Mouse (Mus musculus) forebrain, embryonic 16.5 days (tissue): ENCODE results near the gene Sipa1l1. TPM values are rescaled to one million over a fixed set of nuclear protein-coding genes. Genes with fewer than 3 reads are reported as not detected.

Source experiments
- ATAC-seq: fragments of 200-750 bp; cut with Nextera tagmentation; 2 replicates; pipeline ENCODE4 v1.8.0; 2017; ENCODE audit warnings: mild to moderate bottlenecking, moderate library complexity
- H3K27ac ChIP-seq: fragments of 300-500 bp; sonication (generic); 2 replicates; pipeline ENCODE4 v1.5.1; 2014; ENCODE audit warnings: low read length, control low read depth
- H3K27me3 ChIP-seq: fragments of 300-500 bp; sonication (generic); replicated peaks from 2 replicates; pipeline ENCODE4 v1.6.1; 2014; ENCODE audit warnings: low read length; ENCODE audit not compliant: control insufficient read depth, insufficient read depth
- H3K36me3 ChIP-seq: fragments of 300-500 bp; sonication (generic); 2 replicates; pipeline ENCODE4 v1.6.1; 2014; ENCODE audit not compliant: control insufficient read depth, insufficient read depth
- H3K4me1 ChIP-seq: fragments of 300-500 bp; sonication (generic); replicated peaks from 2 replicates; pipeline ENCODE4 v1.6.1; 2014; ENCODE audit warnings: low read length; ENCODE audit not compliant: control insufficient read depth, insufficient read depth
- H3K4me2 ChIP-seq: fragments of 300-500 bp; sonication (generic); 2 replicates; pipeline ENCODE4 v1.6.1; 2014; ENCODE audit warnings: mild to moderate bottlenecking, low read length, control low read depth
- H3K4me3 ChIP-seq: fragments of 300-500 bp; sonication (generic); replicated peaks from 2 replicates; pipeline ENCODE4 v1.5.1; 2014; ENCODE audit warnings: mild to moderate bottlenecking, low read length, control low read depth
- H3K9ac ChIP-seq: fragments of 300-500 bp; sonication (generic); replicated peaks from 2 replicates; pipeline ENCODE4 v1.6.1; 2014; ENCODE audit warnings: low read depth, low read length, control low read depth
- H3K9me3 ChIP-seq: fragments of 300-500 bp; sonication (generic); 2 replicates; pipeline ENCODE4 v1.6.1; 2016; ENCODE audit warnings: low read length; ENCODE audit not compliant: control insufficient read depth
- WGBS: fragments of 180-500 bp; shearing (Covaris S2); extraction: QIAGEN DNeasy Blood & Tissue Kit; methylation state at CpG from one replicate; pipeline ENCODE4 v1.1.7; 2014; 5-methylcytosine and 5-hydroxymethylcytosine counted together
- polyA plus RNA-seq: library from polyadenylated mRNA; unstranded; fragments of >200 nt; fragmentation: Nextera tagmentation; extraction: Ambion mirVana; gene quantifications from 2 replicates; pipeline ENCODE4 v1.2.1, GENCODE M21; 2015

Gene Sipa1l1
- polyA plus RNA-seq, 1 experiment from 2014 or later, result 26.8 TPM

DNA sequence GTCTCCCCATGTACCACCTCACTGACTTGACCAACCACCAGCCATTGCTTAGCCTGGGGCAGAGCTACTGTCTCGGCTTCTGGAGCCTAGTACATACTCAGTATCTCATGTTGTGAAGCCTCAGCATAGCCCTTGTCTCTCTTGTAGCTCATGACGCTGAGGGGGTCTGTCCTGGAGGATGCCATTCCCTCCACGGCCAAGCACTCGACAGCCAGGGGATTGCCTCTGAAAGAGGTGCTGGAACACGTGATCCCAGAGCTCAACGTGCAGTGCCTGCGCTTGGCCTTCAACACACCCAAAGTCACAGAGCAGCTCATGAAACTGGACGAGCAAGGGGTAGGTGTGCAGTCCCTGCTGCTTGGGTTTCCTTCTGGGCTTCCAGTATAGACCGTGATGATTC, 193.7 kb downstream of the Sipa1l1 start:
- no peaks in the 10 kb centered on the region for H3K4me1 ChIP-seq
- H3K36me3 ChIP-seq, result no peaks in the 10 kb centered on the region; the same call in 1 of the 2 replicates
- no peak overlapping the region for H3K4me3 ChIP-seq
- H3K9ac ChIP-seq, result no peak overlapping the region
- ATAC-seq, result no peak
- no peaks in the 10 kb centered on the region for H3K9me3 ChIP-seq
- no peaks in the 10 kb centered on the region for H3K27me3 ChIP-seq
- no peak overlapping the region for H3K27ac ChIP-seq
- 92% methylated on average over 9 of the region's 9 CpGs for WGBS
- no peak overlapping the region for H3K4me2 ChIP-seq

DNA sequence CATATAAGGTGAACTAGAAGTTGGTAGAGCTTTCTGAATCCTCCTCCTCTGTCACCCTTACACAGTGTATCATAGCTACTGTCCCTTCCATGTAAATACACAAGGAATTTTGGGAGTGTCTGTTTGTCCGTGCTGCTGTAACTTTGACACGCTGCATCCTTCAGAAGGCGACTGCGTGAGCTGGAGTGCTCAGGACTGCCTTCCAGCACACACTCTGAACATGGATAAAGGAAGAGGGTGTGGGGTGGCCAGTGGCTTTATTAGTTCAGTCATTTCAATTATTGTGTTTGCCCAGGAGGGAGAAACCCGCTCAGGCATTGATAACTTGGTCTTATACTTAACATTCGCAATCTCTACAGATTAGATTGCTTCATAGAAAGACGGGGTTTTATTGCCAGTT, 195.1 kb downstream of the Sipa1l1 start:
- Histone ChIP-seq H3K4me1 (peaks cover 2% of the 10 kb centered on the region), H3K9ac (no peak overlapping the region), H3K27ac (no peak overlapping the region), H3K4me2 (no peak overlapping the region), H3K4me3 (no peak overlapping the region), H3K9me3 (no peaks in the 10 kb centered on the region), H3K36me3 (no peaks in the 10 kb centered on the region), H3K27me3 (no peaks in the 10 kb centered on the region)
- 67% methylated on average over 7 of the region's 7 CpGs for WGBS
- ATAC-seq, result no peak

DNA sequence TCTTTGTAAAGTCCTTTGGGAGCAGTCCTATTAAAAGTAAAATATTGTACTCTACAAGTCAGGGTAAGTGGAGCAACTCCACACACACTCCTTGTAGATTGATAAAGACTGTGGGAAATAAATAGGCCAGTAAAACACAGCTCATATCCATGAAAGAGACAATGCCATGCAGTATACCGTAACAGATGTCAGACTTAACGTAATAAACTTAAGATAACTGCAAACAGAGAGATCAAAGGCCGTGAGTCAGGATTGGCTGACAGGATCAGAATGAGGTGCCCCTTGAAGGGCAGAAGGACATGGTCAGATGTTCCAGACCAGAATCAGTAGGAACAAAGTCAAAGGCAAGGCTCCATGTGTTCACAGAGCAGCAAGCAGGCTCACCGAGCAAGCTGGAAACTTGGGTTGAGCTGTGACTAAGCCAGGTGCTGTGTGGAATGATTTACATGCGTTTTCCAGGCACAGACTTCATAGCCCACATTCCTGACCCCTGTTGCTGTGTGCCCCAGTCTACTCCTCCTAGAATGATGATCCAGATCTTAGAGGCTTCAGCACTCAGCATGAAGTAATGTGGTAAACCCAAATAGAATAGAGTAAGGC, 196.3 kb downstream of the Sipa1l1 start:
- Histone ChIP-seq H3K27me3 (no peaks in the 10 kb centered on the region), H3K4me1 (peaks cover 13% of the 10 kb centered on the region), H3K36me3 (no peaks in the 10 kb centered on the region), H3K9ac (no peak overlapping the region), H3K4me2 (no peak overlapping the region), H3K27ac (no peak overlapping the region), H3K9me3 (no peaks in the 10 kb centered on the region), H3K4me3 (no peak overlapping the region)
- WGBS, result 85% methylated on average over 5 of the region's 5 CpGs
- no peak for ATAC-seq

DNA sequence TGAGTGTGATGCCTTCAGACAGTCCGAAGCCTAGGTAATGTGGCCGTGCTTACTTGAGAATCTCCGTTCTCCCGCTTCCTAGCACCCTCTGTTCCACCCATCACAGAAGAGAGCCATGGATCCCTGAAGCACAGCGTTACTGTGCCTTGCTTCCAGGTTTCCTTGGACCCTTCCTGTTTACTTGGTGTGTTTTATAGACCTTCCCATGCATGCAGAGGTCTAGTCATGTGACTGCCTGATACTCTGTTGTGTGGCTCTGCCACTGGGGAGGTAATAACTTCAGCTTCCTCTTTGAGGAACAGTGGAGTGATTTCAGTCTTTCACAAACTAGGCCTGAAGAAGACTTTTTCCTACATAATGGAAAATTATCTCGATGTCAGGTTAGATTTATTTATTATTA, 197.6 kb downstream of the Sipa1l1 start:
- WGBS, result 96% methylated on average over 6 of the region's 6 CpGs
- no peaks in the 10 kb centered on the region for H3K27me3 ChIP-seq
- no peaks in the 10 kb centered on the region for H3K9me3 ChIP-seq
- peaks cover 13% of the 10 kb centered on the region for H3K4me1 ChIP-seq
- no peaks in the 10 kb centered on the region for H3K36me3 ChIP-seq
- no peak overlapping the region for H3K9ac ChIP-seq
- H3K4me2 ChIP-seq, result no peak overlapping the region
- no peak for ATAC-seq
- H3K4me3 ChIP-seq, result no peak overlapping the region
- H3K27ac ChIP-seq, result no peak overlapping the region

DNA sequence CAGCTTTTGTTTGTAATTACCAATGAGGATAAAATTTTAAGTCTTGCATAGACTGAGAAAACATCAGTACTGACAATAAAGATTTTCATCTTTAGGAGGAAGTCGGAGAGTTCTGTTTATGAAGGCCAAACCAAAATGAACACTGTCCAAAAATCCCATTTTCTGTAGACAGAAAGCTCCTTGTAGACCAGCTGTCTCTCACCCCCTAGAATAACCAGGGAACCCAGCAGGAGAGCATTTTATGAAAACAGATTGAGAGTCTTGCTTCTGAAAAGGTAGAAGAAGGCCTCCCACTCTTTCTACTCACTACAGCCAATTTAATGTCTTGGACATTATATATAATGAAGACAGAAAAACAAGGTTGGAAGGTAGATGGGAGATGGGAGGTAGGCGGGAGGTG, 198.2 kb downstream of the Sipa1l1 start:
- ATAC-seq, result no peak
- Histone ChIP-seq H3K27me3 (no peaks in the 10 kb centered on the region), H3K36me3 (no peaks in the 10 kb centered on the region), H3K27ac (no peak overlapping the region), H3K9ac (no peak overlapping the region), H3K4me1 (peaks cover 13% of the 10 kb centered on the region), H3K4me2 (no peak overlapping the region), H3K4me3 (no peak overlapping the region), H3K9me3 (no peaks in the 10 kb centered on the region)
- WGBS, result 91% methylated on average over 2 of the region's 2 CpGs

DNA sequence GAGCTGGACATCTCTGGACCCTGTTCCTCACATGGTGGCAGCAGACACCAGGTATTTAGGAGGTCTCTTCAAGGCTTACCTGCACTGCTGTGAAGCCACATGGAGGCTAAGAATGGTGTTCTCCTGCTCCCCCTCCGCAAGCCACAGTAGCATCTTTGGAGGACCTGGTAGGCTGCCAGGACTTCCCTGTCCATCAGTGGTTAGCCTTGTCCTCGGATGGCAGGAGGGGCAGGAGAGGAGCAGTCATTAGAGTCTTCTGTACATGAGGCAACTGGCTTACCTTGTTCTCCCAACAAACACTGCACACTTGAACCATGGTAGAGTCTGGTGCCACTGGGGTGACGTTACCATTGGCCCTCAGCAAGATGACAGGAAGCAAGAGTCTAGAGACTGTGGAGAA, 198.9 kb downstream of the Sipa1l1 start:
- Histone ChIP-seq H3K27me3 (no peaks in the 10 kb centered on the region), H3K9ac (no peak overlapping the region), H3K27ac (no peak overlapping the region), H3K9me3 (no peaks in the 10 kb centered on the region), H3K36me3 (no peaks in the 10 kb centered on the region), H3K4me3 (no peak overlapping the region), H3K4me2 (no peak overlapping the region), H3K4me1 (peaks cover 13% of the 10 kb centered on the region)
- WGBS, result 87% methylated on average over 3 of the region's 3 CpGs
- no peak for ATAC-seq

DNA sequence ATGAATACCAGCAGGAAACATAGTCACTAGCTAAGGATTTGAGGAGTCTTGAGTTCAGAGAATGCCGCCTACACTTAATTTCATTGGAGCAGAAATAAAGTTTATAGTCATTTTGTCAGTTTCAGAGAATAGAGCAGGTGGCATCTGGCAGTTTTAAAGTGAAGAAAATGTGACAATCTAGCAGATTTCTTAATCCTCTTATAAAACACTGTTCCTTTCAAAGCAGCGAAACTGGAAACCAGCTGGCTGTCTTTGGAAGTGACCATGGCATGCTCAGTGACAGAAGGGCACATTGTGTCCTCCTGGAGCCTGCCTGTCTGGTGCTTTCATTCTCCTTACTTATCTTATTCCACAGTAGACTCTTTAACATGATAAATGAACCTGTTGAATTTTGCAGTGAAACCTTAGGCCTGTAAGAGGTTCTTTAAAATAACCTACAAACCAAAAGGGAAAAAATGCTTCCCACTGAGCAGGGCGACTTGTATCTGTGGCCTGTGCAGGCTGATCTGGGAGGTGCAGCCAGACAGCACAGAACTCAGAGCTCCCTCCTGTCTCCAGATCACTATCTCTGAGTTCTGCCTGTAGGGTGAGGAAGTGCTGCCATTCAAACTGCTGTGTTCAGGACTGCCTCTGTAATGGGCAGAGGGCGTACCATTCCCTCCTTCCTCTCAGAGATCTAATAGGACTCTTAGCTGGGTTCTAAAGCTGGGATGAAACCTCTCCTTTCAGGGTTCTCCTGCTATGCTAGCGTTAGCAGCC, 200.5 kb downstream of the Sipa1l1 start:
- peak overlapping the region; percentile 45; the same call in 1 of the 2 replicates for H3K27ac ChIP-seq
- 33% methylated on average over 5 of the region's 5 CpGs for WGBS
- no peak; the same call in 1 of the 2 replicates for ATAC-seq
- H3K36me3 ChIP-seq, result no peaks in the 10 kb centered on the region
- peaks cover 21% of the 10 kb centered on the region for H3K4me1 ChIP-seq
- no peak overlapping the region for H3K4me3 ChIP-seq
- H3K4me2 ChIP-seq, result no peak overlapping the region
- H3K9ac ChIP-seq, result no peak overlapping the region
- no peaks in the 10 kb centered on the region for H3K9me3 ChIP-seq
- no peaks in the 10 kb centered on the region for H3K27me3 ChIP-seq

DNA sequence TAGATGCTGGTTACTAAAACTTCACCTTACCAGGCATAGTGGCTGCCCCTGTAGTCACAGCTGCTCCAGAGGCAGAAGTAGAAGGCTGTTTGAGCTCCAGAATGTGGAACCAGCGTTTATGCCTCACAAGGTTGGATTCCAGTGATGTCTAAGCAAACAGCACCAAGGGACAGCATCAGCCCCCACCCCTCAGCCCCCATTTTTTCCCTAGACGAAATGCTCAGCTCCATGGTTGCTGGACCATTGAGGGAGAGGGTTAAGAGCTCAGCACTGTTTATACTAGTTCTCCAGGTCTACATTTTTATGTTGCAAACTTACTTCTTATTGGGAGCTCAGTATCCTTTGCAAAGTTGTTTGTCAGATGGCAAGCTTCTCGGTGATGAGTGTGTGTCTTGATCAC, 202.1 kb downstream of the Sipa1l1 start:
- Histone ChIP-seq H3K27me3 (no peaks in the 10 kb centered on the region), H3K4me1 (peaks cover 21% of the 10 kb centered on the region), H3K4me2 (no peak overlapping the region), H3K36me3 (no peaks in the 10 kb centered on the region), H3K9ac (no peak overlapping the region), H3K9me3 (no peaks in the 10 kb centered on the region), H3K4me3 (no peak overlapping the region), H3K27ac (no peak overlapping the region)
- ATAC-seq, result no peak
- 75% methylated on average over 3 of the region's 3 CpGs for WGBS

DNA sequence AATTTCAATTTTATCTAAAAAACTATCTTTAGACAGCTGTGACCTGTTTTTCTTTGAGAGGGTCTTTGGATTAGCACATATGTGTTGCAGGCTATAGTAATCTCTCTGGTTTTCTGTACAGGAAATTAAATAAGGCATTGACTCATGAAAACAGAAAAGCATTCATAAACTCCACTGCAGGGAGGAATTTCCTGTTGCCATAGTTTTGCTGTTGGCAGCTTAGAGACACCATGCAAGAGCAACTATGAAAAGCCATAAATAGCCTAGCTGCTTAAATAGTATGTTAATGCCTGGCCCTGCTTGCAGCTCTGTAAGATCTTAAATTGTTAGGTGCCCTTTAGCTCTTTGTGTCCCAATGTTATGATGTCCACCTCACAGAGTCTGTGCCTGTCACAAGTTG, 204.9 kb downstream of the Sipa1l1 start:
- H3K4me1 ChIP-seq, result peaks cover 21% of the 10 kb centered on the region
- H3K9ac ChIP-seq, result no peak overlapping the region
- H3K36me3 ChIP-seq, result no peaks in the 10 kb centered on the region
- H3K27ac ChIP-seq, result peak overlapping the region; percentile 58
- H3K4me3 ChIP-seq, result no peak overlapping the region
- no peak for ATAC-seq
- no peaks in the 10 kb centered on the region for H3K27me3 ChIP-seq
- no peak overlapping the region for H3K4me2 ChIP-seq
- H3K9me3 ChIP-seq, result no peaks in the 10 kb centered on the region
